Mouse (Mus musculus) heart, embryonic 16.5 days (tissue): ENCODE data around the gene Atp8a2. TPM values are rescaled to one million over a fixed set of nuclear protein-coding genes. Genes with fewer than 3 reads are reported as not detected.

Experiments
- ATAC-seq: fragments of 200-750 bp; cut with Nextera tagmentation; replicated peaks from 2 replicates; pipeline ENCODE4 v1.8.0; 2017; ENCODE audit warnings: moderate number of reproducible peaks; ENCODE audit not compliant: insufficient read depth, low FRiP score; ENCODE audit errors: extremely low read depth
- H3K27ac ChIP-seq: fragments of 300-500 bp; sonication (generic); 2 replicates; pipeline ENCODE4 v1.5.1; 2014; ENCODE audit warnings: mild to moderate bottlenecking, low read length, control low read depth, moderate library complexity
- H3K27me3 ChIP-seq: fragments of 300-500 bp; sonication (generic); 2 replicates; pipeline ENCODE4 v1.6.1; 2014; ENCODE audit warnings: low read length, mixed read lengths; ENCODE audit not compliant: control insufficient read depth, insufficient read depth
- H3K36me3 ChIP-seq: fragments of 300-500 bp; sonication (generic); 2 replicates; pipeline ENCODE4 v1.6.1; 2014; ENCODE audit not compliant: control insufficient read depth, insufficient read depth
- H3K4me1 ChIP-seq: fragments of 300-500 bp; sonication (generic); 2 replicates; pipeline ENCODE4 v1.6.1; 2014; ENCODE audit warnings: low read length, mixed read lengths; ENCODE audit not compliant: control insufficient read depth, insufficient read depth
- H3K4me2 ChIP-seq: fragments of 300-500 bp; sonication (generic); 2 replicates; pipeline ENCODE4 v1.6.1; 2014; ENCODE audit warnings: low read depth, mild to moderate bottlenecking, control low read depth, low read length
- H3K4me3 ChIP-seq: fragments of 300-500 bp; sonication (generic); 2 replicates; pipeline ENCODE4 v1.5.1; 2014; ENCODE audit warnings: mild to moderate bottlenecking, control low read depth, low read length
- H3K9ac ChIP-seq: fragments of 300-500 bp; sonication (generic); 2 replicates; pipeline ENCODE4 v1.6.1; 2014; ENCODE audit warnings: low read length, control low read depth
- H3K9me3 ChIP-seq: fragments of 300-500 bp; sonication (generic); replicated peaks from 2 replicates; pipeline ENCODE4 v1.6.1; 2016; ENCODE audit warnings: low read length; ENCODE audit not compliant: control insufficient read depth
- WGBS: fragments of 180-500 bp; shearing (Covaris S2); extraction: QIAGEN DNeasy Blood & Tissue Kit; methylation state at CpG from one replicate; pipeline ENCODE4 v1.1.7; 2014; 5-methylcytosine and 5-hydroxymethylcytosine counted together
- polyA plus RNA-seq: library from polyadenylated mRNA; unstranded; fragments of >200 nt; fragmentation: Nextera tagmentation; extraction: Ambion mirVana; gene quantifications from 2 replicates; pipeline ENCODE4 v1.2.1, GENCODE M21; 2015

The Atp8a2 gene
- polyA plus RNA-seq, 1 experiment from 2014 or later: 6.1 TPM

DNA sequence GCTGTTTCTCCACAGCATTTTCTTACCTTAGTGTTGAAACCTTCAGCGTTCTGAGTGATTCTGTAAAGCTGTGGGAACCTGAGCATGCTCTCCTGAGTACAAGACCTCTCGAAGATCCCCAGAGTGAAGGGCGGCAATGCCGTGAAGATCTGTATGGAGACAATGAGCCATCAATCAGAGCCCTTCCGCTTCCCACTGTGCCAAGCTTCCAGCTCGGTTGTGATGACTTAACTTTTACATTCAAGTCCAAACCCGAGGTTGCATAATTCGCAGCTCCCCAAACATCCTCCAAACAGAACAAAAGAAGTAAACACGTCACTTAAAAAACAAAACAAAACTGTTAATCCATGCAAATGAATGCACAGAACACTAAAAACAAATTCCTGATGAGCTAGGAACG lies 403.1 kb downstream of the Atp8a2 start:
- Histone ChIP-seq H3K9ac (no peak overlapping the region), H3K36me3 (no peaks in the 10 kb centered on the region), H3K4me3 (no peak overlapping the region), H3K27me3 (no peaks in the 10 kb centered on the region), H3K4me1 (no peaks in the 10 kb centered on the region), H3K4me2 (no peak overlapping the region), H3K9me3 (no peaks in the 10 kb centered on the region), H3K27ac (no peak overlapping the region)
- ATAC-seq: no peak
- 66% methylated on average over 10 of the region's 10 CpGs for WGBS

DNA sequence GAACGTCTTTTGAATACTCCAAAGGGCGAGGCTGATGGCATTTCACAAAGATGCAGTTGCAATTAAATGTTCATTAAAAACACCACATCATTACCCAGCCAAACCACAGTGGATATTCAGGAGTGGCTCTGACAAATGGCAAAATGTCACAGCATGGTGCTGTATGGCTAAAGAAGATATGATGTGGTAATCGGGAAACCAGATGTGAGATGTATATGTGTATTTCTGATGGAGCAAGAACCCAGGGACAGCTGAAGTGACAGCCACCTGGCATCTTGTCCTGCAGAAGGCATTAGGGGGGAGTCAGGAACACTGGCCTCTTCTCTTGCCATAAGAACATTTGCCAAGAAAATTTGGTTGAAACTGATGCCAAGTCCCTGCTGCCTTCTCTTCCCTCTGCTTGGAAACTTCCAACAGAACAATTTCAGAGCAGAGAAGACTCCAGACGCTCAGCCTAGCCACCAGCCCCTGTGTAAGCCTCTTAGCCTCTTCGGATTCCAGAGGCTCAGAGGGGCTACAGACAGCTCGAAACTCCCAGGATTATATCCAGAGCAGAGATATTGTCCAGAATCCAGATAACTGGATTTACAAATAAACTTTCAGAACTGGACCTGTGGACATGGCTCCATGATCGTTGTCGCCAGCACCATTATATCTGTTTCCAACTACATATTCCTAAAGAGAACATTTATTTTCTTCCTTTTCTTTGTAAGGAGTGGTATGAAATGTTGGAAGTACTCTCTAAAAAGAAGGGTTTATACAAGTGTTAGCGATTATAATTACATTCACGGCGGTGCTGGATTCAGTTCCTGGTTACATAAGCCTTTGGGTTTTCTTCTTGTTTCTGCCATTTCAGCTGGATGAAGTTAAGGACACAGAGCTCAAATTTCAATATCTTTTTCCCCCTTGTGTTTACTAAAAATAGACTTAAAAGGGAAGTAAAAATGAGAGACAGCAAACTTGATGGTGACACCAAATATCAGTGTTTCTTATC lies 413.3 kb downstream of the Atp8a2 start:
- 68% methylated on average over 11 of the region's 11 CpGs for WGBS
- no peak overlapping the region for H3K9ac ChIP-seq
- no peak overlapping the region for H3K27ac ChIP-seq
- H3K4me1 ChIP-seq: no peaks in the 10 kb centered on the region
- H3K4me3 ChIP-seq: no peak overlapping the region
- H3K9me3 ChIP-seq: peaks cover 5% of the 10 kb centered on the region
- no peaks in the 10 kb centered on the region for H3K36me3 ChIP-seq
- no peak for ATAC-seq
- no peaks in the 10 kb centered on the region for H3K27me3 ChIP-seq
- H3K4me2 ChIP-seq: no peak overlapping the region

DNA sequence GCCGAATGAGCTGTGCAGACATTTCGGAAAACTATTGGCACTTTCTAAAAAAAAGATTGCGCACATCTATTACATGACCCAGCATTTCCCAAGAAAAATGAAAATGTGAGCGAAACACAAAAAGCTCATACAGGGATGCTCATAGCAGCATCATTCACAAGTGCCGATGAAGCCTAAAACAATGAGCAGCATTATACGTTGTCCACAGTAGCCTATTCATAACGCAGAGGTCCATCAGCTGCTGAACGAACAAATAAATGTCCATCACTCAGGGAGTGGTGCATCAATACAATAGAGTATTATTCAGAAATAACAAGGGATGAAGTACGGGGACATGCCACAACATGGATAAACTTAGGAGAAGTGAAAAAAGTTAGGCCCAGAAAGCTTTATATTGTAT lies 416.6 kb downstream of the Atp8a2 start:
- no peak overlapping the region for H3K4me2 ChIP-seq
- H3K9ac ChIP-seq: no peak overlapping the region
- no peaks in the 10 kb centered on the region for H3K4me1 ChIP-seq
- no peak for ATAC-seq
- no peak overlapping the region for H3K4me3 ChIP-seq
- 75% methylated on average over 9 of the region's 9 CpGs for WGBS
- H3K27me3 ChIP-seq: no peaks in the 10 kb centered on the region
- H3K27ac ChIP-seq: no peak overlapping the region
- peaks cover 5% of the 10 kb centered on the region for H3K9me3 ChIP-seq
- no peaks in the 10 kb centered on the region for H3K36me3 ChIP-seq

DNA sequence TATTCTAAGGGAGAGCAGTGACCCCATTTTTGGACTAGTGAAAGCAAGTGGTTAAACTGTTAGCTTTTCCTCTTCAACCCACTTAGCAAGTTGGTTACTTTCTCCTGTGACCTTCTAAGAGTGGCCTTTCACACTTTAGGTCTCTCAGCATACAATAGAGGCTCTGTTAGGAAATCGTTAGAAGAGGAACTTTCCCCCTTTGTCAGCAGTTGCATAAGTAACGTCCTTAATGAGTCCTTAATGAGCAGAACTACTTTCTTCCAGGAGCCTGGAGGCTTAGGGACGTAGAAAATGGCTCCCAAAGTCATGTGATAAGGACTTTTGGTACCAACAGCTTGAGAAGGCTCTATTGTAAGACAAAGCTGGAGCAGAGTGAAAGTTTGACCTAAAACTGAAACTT lies 434.8 kb downstream of the Atp8a2 start:
- H3K27ac ChIP-seq: no peak overlapping the region

DNA sequence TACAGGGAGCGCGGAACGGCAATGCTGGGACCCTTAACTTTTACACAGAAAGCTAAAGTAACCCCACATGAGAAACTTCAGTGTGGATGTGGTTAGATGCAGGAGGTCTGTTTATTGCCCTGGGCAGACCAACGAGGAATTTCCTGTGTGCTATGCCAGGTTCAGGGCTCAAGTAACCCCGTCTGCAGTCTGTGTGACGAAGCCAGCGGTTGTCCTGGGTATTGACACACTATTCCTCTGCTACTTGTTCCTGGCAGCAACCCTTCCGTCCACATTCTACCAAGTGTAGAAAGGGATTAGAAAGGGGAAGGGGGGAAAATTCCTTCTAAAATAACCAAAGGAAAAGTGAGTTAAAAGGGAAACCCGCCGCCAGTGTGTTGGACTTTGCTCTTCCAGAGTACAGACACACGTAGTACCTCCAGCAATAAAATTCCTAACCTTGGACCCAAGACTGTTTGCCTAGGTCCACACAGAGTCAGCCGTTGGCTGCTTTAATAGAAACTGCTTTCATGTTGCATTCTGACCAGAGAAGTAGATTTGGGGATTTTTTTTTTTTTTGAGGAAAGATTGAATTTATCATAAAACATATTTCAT lies 437.0 kb downstream of the Atp8a2 start:
- H3K9me3 ChIP-seq: no peaks in the 10 kb centered on the region
- no peaks in the 10 kb centered on the region for H3K36me3 ChIP-seq
- ATAC-seq: no peak; the same call in 1 of the 2 replicates
- H3K4me1 ChIP-seq: no peaks in the 10 kb centered on the region
- 0 out of 2 replicates have a peak, but pooled peaks cover 4% of the 10 kb centered on the region for H3K27me3 ChIP-seq
- H3K4me2 ChIP-seq: no peak overlapping the region
- no peak overlapping the region for H3K9ac ChIP-seq
- H3K27ac ChIP-seq: no peak overlapping the region
- no peak overlapping the region for H3K4me3 ChIP-seq
- 75% methylated on average over 12 of the region's 12 CpGs for WGBS

More for the DNA sequence above, 434.8 kb downstream of the Atp8a2 start:
- Histone ChIP-seq H3K27me3 (0 out of 2 replicates have a peak, but pooled peaks cover 4% of the 10 kb centered on the region), H3K4me1 (no peaks in the 10 kb centered on the region), H3K4me2 (no peak overlapping the region), H3K9me3 (no peaks in the 10 kb centered on the region), H3K36me3 (no peaks in the 10 kb centered on the region), H3K4me3 (no peak overlapping the region), H3K9ac (no peak overlapping the region)
- ATAC-seq: no peak
- 59% methylated on average over 3 of the region's 3 CpGs for WGBS

DNA sequence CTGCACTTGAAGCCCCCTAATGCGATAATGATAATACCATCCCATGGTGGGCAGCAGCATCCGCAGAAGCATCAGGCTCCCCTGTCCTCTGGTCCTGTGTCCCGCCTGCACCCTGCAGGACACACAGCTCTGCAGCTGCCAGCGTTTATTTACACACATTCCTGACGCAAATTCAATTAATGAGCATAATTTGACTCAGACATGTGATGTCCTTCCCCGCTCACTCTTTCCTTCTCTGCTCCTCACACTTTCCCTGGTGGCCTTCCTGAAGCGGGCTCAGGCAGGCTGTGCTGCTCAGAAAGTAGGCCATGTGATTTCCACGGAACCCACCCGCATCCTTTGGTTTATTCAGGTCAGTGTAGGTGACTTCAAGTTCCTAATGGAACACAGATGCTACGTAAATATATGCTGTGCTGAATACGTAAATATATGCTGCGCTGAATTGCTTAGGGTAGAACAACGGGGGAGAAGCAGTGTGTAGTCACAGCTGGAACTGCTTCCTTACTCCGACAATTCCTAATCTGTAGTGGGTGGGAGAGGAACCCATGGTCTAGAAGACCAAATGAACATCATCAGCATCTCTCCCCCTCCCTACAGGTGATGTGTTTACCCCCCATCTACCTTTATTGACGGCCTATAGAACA lies 437.7 kb downstream of the Atp8a2 start:
- Histone ChIP-seq H3K4me2 (no peak overlapping the region), H3K4me1 (no peaks in the 10 kb centered on the region), H3K27me3 (0 out of 2 replicates have a peak, but pooled peaks cover 4% of the 10 kb centered on the region), H3K4me3 (no peak overlapping the region), H3K9ac (no peak overlapping the region), H3K36me3 (no peaks in the 10 kb centered on the region), H3K27ac (no peak overlapping the region), H3K9me3 (no peaks in the 10 kb centered on the region)
- 79% methylated on average over 15 of the region's 15 CpGs for WGBS
- ATAC-seq: no peak

DNA sequence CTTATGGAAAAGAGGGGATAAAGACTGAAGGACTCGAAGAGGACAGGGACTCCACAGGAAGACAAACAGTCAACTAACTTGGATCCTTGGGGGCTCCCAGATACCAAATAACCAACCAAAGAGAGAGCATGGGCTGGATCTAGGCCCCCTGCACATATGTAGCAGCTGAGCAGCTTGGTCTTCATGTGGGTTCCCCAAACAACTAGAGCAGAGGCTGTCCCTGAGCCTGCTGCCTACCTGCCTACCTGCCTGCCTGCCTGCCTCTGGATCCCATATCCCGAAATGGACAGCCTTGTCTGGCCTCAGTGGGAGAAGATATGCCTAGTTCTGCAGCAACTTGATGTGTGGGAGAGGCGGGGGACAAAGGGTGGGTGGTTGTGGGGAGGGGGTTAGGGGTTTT lies 444.6 kb downstream of the Atp8a2 start:
- 84% methylated on average over 3 of the region's 3 CpGs for WGBS
- Histone ChIP-seq H3K27me3 (no peaks in the 10 kb centered on the region), H3K9ac (no peak overlapping the region)

DNA sequence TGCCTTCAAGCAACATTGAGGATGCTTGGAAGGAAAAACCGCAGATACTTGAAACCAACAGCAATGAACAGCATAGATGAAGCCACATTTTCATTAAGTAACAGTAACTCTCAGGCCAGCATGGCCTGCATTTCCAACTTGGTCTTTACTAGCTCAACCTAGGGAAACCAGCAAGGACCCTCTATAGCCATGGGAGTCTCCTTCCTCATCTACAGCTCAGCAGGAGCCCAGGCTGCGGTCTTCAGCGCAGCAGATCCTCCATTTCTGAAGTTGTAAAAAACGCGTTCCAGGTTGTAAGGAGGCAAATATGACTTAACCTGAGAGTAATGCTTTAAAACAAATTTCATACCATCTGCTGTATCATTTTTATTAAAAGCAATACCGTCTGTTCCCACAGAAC lies 447.0 kb downstream of the Atp8a2 start:
- H3K36me3 ChIP-seq: no peaks in the 10 kb centered on the region
- H3K9me3 ChIP-seq: no peaks in the 10 kb centered on the region
- no peak for ATAC-seq
- H3K9ac ChIP-seq: no peak overlapping the region
- no peak overlapping the region for H3K4me3 ChIP-seq
- H3K27ac ChIP-seq: no peak overlapping the region
- H3K27me3 ChIP-seq: no peaks in the 10 kb centered on the region
- WGBS: 86% methylated on average over 6 of the region's 6 CpGs
- H3K4me1 ChIP-seq: no peaks in the 10 kb centered on the region
- no peak overlapping the region for H3K4me2 ChIP-seq

More for the DNA sequence above, 444.6 kb downstream of the Atp8a2 start:
- Histone ChIP-seq H3K4me2 (no peak overlapping the region), H3K4me3 (no peak overlapping the region), H3K27ac (no peak overlapping the region), H3K9me3 (no peaks in the 10 kb centered on the region), H3K36me3 (no peaks in the 10 kb centered on the region), H3K4me1 (no peaks in the 10 kb centered on the region)
- ATAC-seq: no peak

DNA sequence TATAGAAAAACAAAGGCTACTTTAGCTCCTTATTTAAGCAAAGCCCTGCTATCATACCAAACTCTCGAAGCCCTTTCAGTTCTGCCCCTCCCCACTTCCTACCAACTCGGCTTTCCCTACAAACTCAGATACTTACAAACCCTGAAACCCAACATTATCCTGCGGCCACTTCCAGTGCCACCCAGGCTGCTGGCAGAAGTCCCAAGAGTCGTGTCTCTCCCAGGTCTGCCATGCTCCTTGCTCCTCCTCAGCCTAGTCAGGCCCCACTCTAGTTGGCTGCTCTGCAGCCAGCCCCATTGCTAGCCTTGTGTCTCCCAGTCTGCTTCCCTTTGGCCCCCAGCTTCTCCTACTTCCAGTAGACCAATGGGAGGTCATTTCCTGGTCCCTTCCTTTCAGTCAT lies 451.3 kb downstream of the Atp8a2 start:
- ATAC-seq: no peak
- Histone ChIP-seq H3K9ac (no peak overlapping the region), H3K36me3 (no peaks in the 10 kb centered on the region), H3K27ac (no peak overlapping the region), H3K27me3 (no peaks in the 10 kb centered on the region), H3K4me3 (no peak overlapping the region), H3K4me1 (no peaks in the 10 kb centered on the region), H3K4me2 (no peak overlapping the region), H3K9me3 (no peaks in the 10 kb centered on the region)
- 45% methylated on average over 4 of the region's 4 CpGs for WGBS
